Mouse (Mus musculus): ENCODE measurements around the gene C2cd3. TPM values are rescaled to one million over a fixed set of nuclear protein-coding genes. Genes with fewer than 3 reads are reported as not detected.

The C2cd3 gene
- total and polyA plus RNA-seq, 2 experiments from 2014 or later = 5.5 to 29.8 TPM

DNA sequence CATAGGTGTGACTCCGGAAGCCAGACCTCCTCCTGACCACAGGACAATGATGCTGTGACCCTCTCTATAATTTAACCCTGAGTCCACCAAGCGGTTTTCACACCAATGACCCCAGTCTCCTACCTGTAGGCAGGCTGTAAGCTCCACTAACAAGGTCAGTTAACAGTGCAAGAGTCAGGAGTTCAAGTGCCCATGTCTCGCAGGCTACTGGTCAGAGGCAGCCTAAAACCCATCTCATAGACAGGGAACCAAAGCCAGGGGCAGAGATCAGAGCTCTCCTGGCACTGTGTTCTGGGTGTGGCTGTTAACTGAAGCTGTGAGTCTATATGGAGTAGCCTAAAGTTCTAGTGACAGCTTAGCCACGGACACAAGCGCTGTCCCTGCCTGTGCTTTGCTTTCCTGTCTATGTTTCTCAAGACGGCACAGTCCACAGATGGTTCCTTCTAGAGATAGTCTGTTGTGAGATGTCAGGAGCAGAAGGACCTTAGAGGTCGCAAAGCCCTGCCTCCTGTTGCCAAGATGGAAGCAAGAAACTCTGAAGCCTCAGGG, 130.4 kb downstream of the C2cd3 start:
- 0 out of 2 replicates have a peak, but pooled peaks cover 18% of the 10 kb centered on the region for H3K36me3 ChIP-seq (replicated peaks; ENCODE audit: control insufficient read depth, insufficient read depth, low read length)
- H3K9ac ChIP-seq (replicated peaks; ENCODE audit: low read depth, low read length) = no peak overlapping the region
- DNase-seq (ENCODE audit: low spot score) (no peak), ATAC-seq (ENCODE audit: insufficient read depth, low read depth) (no peak)
- TF ChIP-seq CTCF (IDR thresholded peaks at IDR 0.05; ENCODE audit: low read depth) (no peak), EP300 (IDR thresholded peaks at IDR 0.05; ENCODE audit: low read depth) (no peak)
- no peaks in the 10 kb centered on the region for H3K9me3 ChIP-seq (replicated peaks; ENCODE audit: control insufficient read depth, low read length)
- H3K27me3 ChIP-seq (ENCODE audit: control insufficient read depth, insufficient read depth, low read length) = no peaks in the 10 kb centered on the region
- H3K27ac ChIP-seq (ENCODE audit: low read depth) = no peak overlapping the region
- no peak overlapping the region for H3K4me2 ChIP-seq (ENCODE audit: low read depth, low read length)
- 68% methylated on average over 7 of the region's 7 CpGs for WGBS
- no peak overlapping the region for H3K4me3 ChIP-seq (ENCODE audit: low read depth, low read length)
- no peaks in the 10 kb centered on the region for H3K4me1 ChIP-seq (ENCODE audit: control insufficient read depth, insufficient read depth)

DNA sequence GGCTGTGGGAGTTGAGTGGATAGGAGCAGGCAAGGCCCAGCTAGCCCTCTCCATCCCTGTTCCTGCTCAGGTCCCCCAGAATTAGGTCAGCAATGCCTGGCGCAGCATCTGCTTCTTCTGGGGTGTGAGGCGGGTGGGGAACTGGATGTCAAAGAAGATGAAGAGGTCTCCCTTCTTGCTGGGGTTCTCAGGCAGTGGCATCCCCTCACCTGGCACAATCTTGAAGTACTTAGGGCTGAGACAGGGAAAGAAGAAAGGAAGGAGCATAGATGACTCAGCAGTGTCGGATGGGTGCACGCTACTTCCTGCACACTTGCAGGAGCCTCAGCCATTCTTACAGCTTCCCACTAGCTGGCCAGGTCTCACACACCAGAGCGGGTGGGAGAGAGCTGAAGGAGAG, 131.0 kb downstream of the C2cd3 start:
- no peaks in the 10 kb centered on the region for H3K27me3 ChIP-seq (ENCODE audit: control insufficient read depth, insufficient read depth, low read length)
- H3K4me2 ChIP-seq (ENCODE audit: low read depth, low read length) = no peak overlapping the region
- WGBS = 81% methylated on average over 5 of the region's 5 CpGs
- H3K27ac ChIP-seq (ENCODE audit: low read depth) = no peak overlapping the region
- H3K9me3 ChIP-seq (replicated peaks; ENCODE audit: control insufficient read depth, low read length) = no peaks in the 10 kb centered on the region
- H3K4me1 ChIP-seq (ENCODE audit: control insufficient read depth, insufficient read depth) = no peaks in the 10 kb centered on the region
- no peak overlapping the region for H3K9ac ChIP-seq (replicated peaks; ENCODE audit: low read depth, low read length)
- DNase-seq (ENCODE audit: low spot score) (no peak), ATAC-seq (ENCODE audit: insufficient read depth, low read depth) (no peak)
- TF ChIP-seq CTCF (IDR thresholded peaks at IDR 0.05; ENCODE audit: low read depth) (no peak), EP300 (IDR thresholded peaks at IDR 0.05; ENCODE audit: low read depth) (no peak)
- H3K4me3 ChIP-seq (ENCODE audit: low read depth, low read length) = no peak overlapping the region
- 0 out of 2 replicates have a peak, but pooled peaks cover 16% of the 10 kb centered on the region for H3K36me3 ChIP-seq (replicated peaks; ENCODE audit: control insufficient read depth, insufficient read depth, low read length)

- Histone ChIP-seq H3K9me3 (replicated peaks; ENCODE audit: control insufficient read depth, low read length) (no peaks in the 10 kb centered on the region), H3K4me2 (ENCODE audit: low read depth, low read length) (no peak overlapping the region), H3K4me1 (ENCODE audit: control insufficient read depth, insufficient read depth) (no peaks in the 10 kb centered on the region), H3K27me3 (ENCODE audit: control insufficient read depth, insufficient read depth, low read length) (no peaks in the 10 kb centered on the region), H3K27ac (ENCODE audit: low read depth) (no peak overlapping the region), H3K36me3 (replicated peaks; ENCODE audit: control insufficient read depth, insufficient read depth, low read length) (0 out of 2 replicates have a peak, but pooled peaks cover under 1% of the 10 kb centered on the region), H3K9ac (replicated peaks; ENCODE audit: low read depth, low read length) (no peak overlapping the region), H3K4me3 (ENCODE audit: low read depth, low read length) (no peak overlapping the region)
- 75% methylated on average over 13 of the region's 13 CpGs for WGBS
- DNase-seq (ENCODE audit: low spot score) (no peak), ATAC-seq (ENCODE audit: insufficient read depth, low read depth) (no peak)
- TF ChIP-seq CTCF (IDR thresholded peaks at IDR 0.05; ENCODE audit: low read depth) = no peak
- TF ChIP-seq EP300 (IDR thresholded peaks at IDR 0.05; ENCODE audit: low read depth) = no peak
Measured at GRCm38 (mm10) chr7:100504740-100505487, 132.9 kb downstream of the C2cd3 start.

- no peak overlapping the region for H3K4me2 ChIP-seq (ENCODE audit: low read depth, low read length)
- no peaks in the 10 kb centered on the region for H3K36me3 ChIP-seq (replicated peaks; ENCODE audit: control insufficient read depth, insufficient read depth, low read length)
- no peak for TF ChIP-seq EP300 (IDR thresholded peaks at IDR 0.05; ENCODE audit: low read depth)
- TF ChIP-seq CTCF (IDR thresholded peaks at IDR 0.05; ENCODE audit: low read depth) = no peak
- no peak overlapping the region for H3K27ac ChIP-seq (ENCODE audit: low read depth)
- no peaks in the 10 kb centered on the region for H3K9me3 ChIP-seq (replicated peaks; ENCODE audit: control insufficient read depth, low read length)
- no peaks in the 10 kb centered on the region for H3K4me1 ChIP-seq (ENCODE audit: control insufficient read depth, insufficient read depth)
- no peak overlapping the region for H3K9ac ChIP-seq (replicated peaks; ENCODE audit: low read depth, low read length)
- WGBS = 52% methylated on average over 4 of the region's 4 CpGs
- DNase-seq (ENCODE audit: low spot score) (no peak), ATAC-seq (ENCODE audit: insufficient read depth, low read depth) (no peak)
- no peaks in the 10 kb centered on the region for H3K27me3 ChIP-seq (ENCODE audit: control insufficient read depth, insufficient read depth, low read length)
- no peak overlapping the region for H3K4me3 ChIP-seq (ENCODE audit: low read depth, low read length)
Measured at GRCm38 (mm10) chr7:100506494-100506893, 134.5 kb downstream of the C2cd3 start.

- no peak for ATAC-seq (ENCODE audit: insufficient read depth, low read depth)
- Histone ChIP-seq H3K27ac (ENCODE audit: low read depth) (no peak overlapping the region), H3K9me3 (replicated peaks; ENCODE audit: control insufficient read depth, low read length) (no peaks in the 10 kb centered on the region), H3K4me2 (ENCODE audit: low read depth, low read length) (no peak overlapping the region), H3K36me3 (replicated peaks; ENCODE audit: control insufficient read depth, insufficient read depth, low read length) (no peaks in the 10 kb centered on the region), H3K27me3 (ENCODE audit: control insufficient read depth, insufficient read depth, low read length) (0 out of 2 replicates have a peak, but pooled peaks cover 3% of the 10 kb centered on the region), H3K4me3 (ENCODE audit: low read depth, low read length) (no peak overlapping the region), H3K4me1 (ENCODE audit: control insufficient read depth, insufficient read depth) (no peaks in the 10 kb centered on the region), H3K9ac (replicated peaks; ENCODE audit: low read depth, low read length) (no peak overlapping the region)
- no peak for DNase-seq (ENCODE audit: low spot score)
- TF ChIP-seq CTCF (IDR thresholded peaks at IDR 0.05; ENCODE audit: low read depth) (no peak), EP300 (IDR thresholded peaks at IDR 0.05; ENCODE audit: low read depth) (no peak)
- 40% methylated on average over 3 of the region's 3 CpGs for WGBS
Measured at GRCm38 (mm10) chr7:100508670-100509069, 136.6 kb downstream of the C2cd3 start.

Data from heart, postnatal 0 days (tissue).